Mouse (Mus musculus): ENCODE measurements around the gene Arhgap31.

The Arhgap31 gene

DNA sequence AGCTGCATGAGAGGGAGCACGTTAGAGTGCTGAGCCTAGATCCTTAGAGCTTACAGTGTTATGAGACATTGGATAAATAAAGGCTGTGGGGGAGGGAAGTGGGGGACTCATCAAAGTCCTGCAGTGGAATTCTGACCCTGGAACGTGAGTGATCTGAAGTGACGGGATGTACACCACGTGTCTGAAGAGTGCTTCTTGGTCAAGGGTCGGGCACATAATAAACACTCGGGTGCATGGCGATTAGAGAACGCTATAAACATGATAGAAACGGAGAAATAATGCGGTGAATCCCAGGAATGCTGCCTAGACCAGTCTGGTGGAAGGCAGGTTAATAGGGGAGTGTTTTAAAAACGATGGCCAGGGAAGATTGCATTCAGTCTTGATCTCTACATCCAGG lies 63.6 kb downstream of the Arhgap31 start:
- DNase-seq (ENCODE audit: low spot score): no peak

DNA sequence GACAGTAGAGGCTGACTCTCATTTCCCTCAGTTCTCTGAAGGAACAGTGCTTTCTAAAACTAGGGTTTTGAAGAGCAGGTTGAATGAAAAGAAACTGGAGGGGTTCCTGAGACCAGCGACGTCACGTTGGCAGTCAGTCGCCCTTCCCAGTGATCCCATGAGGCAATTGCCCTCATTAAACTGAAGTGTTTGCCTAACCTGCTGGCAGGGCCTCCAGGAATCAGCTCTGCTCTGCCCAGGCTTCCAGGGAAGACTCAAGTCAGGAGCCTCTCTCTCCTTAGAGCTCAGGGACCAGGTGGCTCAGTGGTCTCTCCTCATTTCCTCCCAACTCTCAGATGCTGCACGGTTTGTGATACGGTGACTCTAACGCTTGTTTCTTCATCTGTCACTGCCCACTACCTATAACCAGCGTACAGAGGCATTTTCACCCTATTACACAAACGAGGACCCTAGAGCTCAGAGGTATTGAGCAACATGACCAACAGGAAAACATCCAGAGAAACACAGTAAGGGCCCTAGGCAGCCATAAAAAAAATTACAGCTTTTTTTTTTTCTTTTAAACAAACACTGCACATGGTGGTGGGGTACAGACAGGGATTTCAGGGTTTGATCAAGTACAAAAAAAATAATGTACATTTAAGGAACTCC lies 64.2 kb downstream of the Arhgap31 start:
- DNase-seq (ENCODE audit: low spot score): no peak

GRCm38 (mm10) chr16:38648155-38648554 lies 64.9 kb downstream of the Arhgap31 start:
- DNase-seq (ENCODE audit: low spot score): no peak

DNA sequence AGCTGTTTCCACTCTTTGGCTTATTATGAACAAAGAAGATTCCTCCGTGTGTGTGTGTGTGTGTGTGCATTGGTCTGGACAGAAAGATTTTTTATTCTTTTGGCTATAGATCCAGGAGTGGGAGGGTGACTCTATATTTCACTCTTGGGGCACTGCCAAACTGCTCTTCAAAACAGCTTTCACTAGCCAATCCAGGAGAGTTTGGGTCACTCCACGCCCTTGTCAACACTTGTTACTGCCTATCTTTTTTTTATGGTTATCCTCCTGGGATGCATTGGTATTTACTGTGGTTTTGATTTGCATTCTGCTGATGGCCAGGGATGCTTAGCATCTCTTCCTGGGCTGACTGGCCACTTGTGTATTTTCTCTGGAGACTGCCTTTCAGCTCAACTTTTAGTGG lies 68.6 kb downstream of the Arhgap31 start:
- no peak for DNase-seq (ENCODE audit: low spot score)

GRCm38 (mm10) chr16:38637085-38637484 lies 76.0 kb downstream of the Arhgap31 start:
- DNase-seq (ENCODE audit: low spot score): no peak

DNA sequence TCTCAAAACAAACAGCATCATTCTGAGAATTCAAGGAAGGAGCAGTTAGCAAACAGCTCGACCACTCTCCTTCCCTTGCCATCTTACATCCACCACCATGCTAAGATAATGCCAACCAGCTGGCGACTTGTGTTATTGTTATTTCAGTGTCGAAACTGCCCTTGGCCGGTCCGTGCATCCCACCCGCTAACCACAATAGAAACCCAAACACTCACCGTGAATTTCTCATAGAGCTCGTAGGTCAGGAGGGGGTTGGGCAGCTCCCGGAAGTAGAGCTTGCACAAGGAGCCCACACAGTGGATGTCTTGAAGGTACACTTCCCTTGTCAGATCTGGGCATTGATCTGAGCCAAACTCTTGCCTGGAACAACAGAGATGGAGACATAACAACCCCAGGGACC lies 76.4 kb downstream of the Arhgap31 start:
- DNase-seq (ENCODE audit: low spot score): peak; percentile 38

GRCm38 (mm10) chr16:38635833-38636390 lies 77.2 kb downstream of the Arhgap31 start:
- peak; percentile 48 for DNase-seq (ENCODE audit: low spot score)

DNA sequence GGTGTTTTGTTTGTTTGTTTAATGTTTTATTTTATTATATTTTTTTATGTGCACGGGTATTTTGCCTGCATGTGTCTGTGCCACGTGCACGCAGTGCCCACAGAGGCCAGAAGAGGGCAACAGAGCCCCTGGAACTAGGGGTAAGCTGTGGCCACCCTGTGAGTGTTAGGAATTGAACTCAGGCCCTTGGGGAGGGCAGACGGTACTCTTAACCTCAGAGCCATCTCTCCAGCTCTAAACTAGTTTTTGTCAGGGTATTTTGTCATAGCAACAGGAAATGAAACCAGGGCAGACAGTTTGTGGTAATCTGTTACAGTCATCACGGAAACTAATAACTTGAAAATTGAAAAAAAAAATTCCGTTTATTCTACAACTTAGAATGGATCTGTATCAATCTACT lies 80.9 kb downstream of the Arhgap31 start:
- DNase-seq (ENCODE audit: low spot score): peak; percentile 67

DNA sequence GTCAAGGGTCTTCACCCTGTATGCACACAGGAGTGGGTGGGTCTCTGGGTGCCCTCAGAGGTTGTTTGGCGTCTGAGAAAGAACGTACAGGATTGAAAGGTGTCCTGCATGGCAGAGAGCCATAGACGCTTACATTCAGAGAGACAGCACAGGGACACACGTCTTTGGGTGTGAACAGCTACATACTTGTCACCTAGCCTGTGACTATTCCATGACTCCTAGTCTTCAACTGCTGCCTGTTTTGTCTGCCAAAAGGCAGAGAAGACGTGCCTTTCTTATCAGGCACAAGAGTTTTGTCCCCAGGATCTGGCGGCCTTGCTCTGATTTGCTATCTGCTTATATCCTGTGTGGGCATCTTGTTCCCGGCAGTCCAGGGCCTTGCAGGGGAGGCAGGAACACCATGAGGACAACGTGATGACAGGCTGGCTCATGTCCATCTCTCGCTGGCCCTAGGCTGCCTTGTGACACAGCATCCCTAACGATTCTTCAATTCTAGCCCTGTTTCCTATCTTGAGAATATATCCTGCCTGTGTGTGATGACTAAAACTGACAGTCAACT lies 87.2 kb downstream of the Arhgap31 start:
- no peak for DNase-seq (ENCODE audit: low spot score)

DNA sequence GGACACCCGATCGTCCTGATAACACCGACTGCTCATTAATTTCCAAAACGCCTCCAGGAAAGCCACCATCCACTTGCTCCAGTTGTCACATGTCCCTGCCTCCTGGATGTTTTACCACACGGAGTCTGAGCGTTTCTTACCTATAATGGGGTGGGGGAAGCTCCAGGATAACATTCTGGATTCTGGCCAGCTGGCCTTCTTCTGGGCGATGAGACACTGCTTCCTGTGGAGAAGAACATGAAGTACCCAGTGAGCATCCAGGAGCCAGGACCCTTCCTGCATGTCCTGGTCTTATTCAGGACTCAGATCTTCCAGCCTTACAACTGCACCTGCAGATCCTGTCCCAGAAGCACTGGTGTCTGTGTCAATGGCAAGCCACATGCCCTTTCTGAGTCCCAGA lies 87.7 kb downstream of the Arhgap31 start:
- no peak for DNase-seq (ENCODE audit: low spot score)

- DNase-seq (ENCODE audit: low spot score): no peak
Observed at GRCm38 (mm10) chr16:38624303-38624702, 88.8 kb downstream of the Arhgap31 start.

DNA sequence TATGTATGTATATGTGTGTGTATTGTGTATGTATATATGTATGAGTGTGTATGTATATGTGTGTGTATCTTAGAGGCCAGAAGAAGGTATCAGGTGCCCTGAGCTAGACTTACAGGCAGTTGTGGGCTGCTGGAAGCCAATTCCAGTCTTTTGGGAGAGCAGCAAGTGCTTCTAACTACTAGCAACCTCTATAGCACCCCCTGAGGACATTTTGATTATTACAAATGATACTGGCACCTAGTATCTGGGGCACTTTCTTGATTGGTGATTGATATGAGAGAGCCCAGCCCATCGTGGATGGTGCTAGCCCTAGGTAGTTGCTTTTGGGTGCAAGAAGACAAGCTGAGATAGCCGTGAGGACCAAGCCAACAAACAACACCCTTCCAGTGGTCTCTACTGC lies 90.8 kb downstream of the Arhgap31 start:
- no peak for DNase-seq (ENCODE audit: low spot score)

DNA sequence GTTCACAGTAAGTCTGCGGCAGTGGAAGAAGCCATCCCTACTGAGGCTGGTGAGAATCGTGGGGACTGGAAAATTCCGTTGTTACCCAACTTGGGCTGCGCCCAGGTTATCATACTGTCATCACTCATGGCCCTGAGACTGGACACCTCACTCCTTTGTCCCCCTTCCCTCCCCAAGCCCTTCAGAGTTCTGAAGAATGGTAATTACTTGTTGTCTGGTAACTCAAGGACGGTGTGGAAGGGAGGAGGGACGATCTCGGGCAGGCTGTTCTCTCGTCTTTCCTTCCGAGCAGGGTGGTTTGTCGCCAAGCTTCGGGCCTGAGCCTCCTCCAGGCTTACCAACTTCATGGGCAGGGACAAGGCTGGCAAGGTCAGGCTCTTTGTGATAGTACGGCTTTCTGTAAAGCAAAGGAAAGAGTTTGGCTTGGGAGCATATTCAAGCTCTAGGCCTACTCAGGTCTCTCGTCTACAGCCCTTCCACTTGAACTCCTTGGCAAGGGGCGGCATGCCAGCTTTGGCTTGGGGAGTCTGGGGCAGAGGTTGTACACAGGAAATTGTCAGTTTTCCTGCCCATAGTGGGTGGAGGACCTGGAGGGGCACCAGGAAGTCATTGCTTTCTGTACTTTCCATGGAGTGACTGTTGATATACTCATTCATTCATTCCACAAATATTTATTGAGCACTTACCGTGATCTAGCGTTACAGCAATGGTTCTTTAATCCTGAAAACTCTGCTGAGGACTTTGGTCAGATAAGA lies 92.2 kb downstream of the Arhgap31 start:
- no peak for DNase-seq (ENCODE audit: low spot score)

DNA sequence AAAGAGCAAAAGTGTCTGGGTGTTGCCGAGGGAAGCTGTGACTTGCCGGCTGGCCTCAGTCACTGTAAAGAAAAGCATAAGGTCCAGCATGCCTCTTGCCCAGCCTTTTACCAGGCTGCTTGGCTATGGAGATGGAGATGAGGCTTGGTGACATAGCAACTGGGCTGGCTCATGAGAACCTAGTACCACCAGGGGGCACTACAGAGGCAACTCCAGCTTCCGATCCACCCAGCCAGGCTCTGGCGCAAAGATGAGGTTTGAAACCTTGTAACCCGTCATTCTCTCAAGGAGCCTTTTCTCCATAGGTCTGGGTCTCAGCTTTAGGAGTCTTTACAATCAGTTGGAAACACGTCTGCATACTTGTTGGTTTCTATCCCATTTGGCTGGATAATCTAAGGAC lies 94.0 kb downstream of the Arhgap31 start:
- DNase-seq (ENCODE audit: low spot score): peak; percentile 62

- no peak for DNase-seq (ENCODE audit: low spot score)
Observed at GRCm38 (mm10) chr16:38617977-38618376, 95.1 kb downstream of the Arhgap31 start.

- no peak for DNase-seq (ENCODE audit: low spot score)
Observed at GRCm38 (mm10) chr16:38613646-38614045, 99.4 kb downstream of the Arhgap31 start.

GRCm38 (mm10) chr16:38612646-38613045 lies 100.4 kb downstream of the Arhgap31 start:
- DNase-seq (ENCODE audit: low spot score): no peak

GRCm38 (mm10) chr16:38609092-38609491 lies 104.0 kb downstream of the Arhgap31 start:
- no peak for DNase-seq (ENCODE audit: low spot score)

- no peak for DNase-seq (ENCODE audit: low spot score)
Observed at GRCm38 (mm10) chr16:38608687-38609086, 104.4 kb downstream of the Arhgap31 start.

DNA sequence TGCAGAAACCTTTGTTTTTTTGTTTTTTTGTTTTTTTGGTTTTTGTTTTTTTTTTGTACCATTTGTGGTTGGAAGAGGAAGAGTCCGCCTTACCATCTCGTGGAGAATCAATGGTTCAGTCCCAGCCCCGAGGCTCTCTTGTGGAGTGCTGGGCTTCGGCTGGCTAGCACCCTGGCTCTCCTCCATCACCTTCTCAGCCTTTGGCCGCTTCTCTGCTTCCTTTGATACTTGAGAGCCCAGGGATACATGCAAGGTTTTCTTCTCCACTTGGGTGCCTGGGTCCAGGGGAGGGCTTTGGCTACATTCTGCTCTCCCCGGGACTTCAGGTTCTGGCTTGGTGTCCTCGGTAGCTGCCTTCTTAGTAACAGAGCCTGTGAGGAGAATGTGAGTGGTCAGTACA lies 106.6 kb downstream of the Arhgap31 start:
- DNase-seq (ENCODE audit: low spot score): no peak

GRCm38 (mm10) chr16:38602989-38603804 lies 109.9 kb downstream of the Arhgap31 start:
- no peak for DNase-seq (ENCODE audit: low spot score)

DNA sequence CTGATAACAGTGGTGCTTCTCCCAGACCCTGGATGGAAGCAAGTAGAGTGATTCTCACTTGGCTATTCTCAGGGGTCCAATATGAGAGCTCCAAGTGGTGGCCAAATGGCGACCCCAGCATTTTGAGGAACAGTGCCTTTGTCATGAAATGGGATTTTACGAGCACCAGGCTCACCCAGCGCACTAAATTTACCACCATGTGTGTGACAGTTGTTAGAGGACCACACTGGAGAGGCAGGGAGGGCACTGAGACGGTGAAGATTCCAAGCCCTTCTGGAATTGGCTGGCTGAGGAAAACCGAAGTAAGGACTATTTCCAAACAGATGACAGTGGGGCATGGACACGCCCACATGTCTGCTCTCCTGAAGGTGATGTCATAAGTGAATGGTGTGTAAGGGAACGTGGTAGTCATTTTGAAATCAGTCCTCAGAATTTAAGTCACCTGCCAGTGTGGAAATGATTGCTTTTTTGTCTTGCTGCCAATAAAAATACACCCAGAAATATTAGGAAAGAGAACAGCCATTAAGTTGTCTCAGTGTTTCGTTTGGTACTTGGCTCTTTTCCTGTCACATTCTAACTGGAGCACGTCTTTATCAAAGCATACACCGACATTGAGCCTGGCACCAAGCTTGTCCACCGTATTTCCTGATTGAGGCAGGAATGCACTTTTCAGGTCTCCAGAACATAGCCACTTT lies 113.9 kb downstream of the Arhgap31 start:
- DNase-seq (ENCODE audit: low spot score): no peak
